Mouse (Mus musculus) stomach, embryonic 15.5 days (tissue): ENCODE results near the gene Gm10153. TPM values are rescaled to one million over a fixed set of nuclear protein-coding genes. Genes with fewer than 3 reads are reported as not detected.
"Not testable (repeated sequence)": the region's sequence is repeated elsewhere in the genome, so short reads cannot be mapped to it uniquely, and the experiment has no call there.

ENCODE experiments used
- ATAC-seq: fragments of 200-750 bp; cut with Nextera tagmentation; 2 replicates; pipeline ENCODE4 v1.8.0; 2017; ENCODE audit warnings: low read depth, moderate number of reproducible peaks, moderate TSS enrichment; ENCODE audit not compliant: insufficient read depth, low FRiP score
- H3K27ac ChIP-seq: fragments of 300-500 bp; sonication (generic); 2 replicates; pipeline ENCODE4 v1.5.1; 2015; ENCODE audit warnings: mild to moderate bottlenecking, inconsistent platforms
- H3K27me3 ChIP-seq: fragments of 300-500 bp; sonication (generic); replicated peaks from 2 replicates; pipeline ENCODE4 v1.6.1; 2015; ENCODE audit warnings: inconsistent platforms
- H3K36me3 ChIP-seq: fragments of 300-500 bp; sonication (generic); 2 replicates; pipeline ENCODE4 v1.6.1; 2015; ENCODE audit warnings: inconsistent platforms
- H3K4me1 ChIP-seq: fragments of 300-500 bp; sonication (generic); 2 replicates; pipeline ENCODE4 v1.6.1; 2015; ENCODE audit warnings: inconsistent platforms
- H3K4me2 ChIP-seq: fragments of 300-500 bp; sonication (generic); 2 replicates; pipeline ENCODE4 v1.6.1; 2015; ENCODE audit warnings: mild to moderate bottlenecking, inconsistent platforms
- H3K4me3 ChIP-seq: fragments of 300-500 bp; sonication (generic); replicated peaks from 2 replicates; pipeline ENCODE4 v1.5.1; 2015; ENCODE audit warnings: inconsistent platforms
- H3K9ac ChIP-seq: fragments of 300-500 bp; sonication (generic); 2 replicates; pipeline ENCODE4 v1.6.1; 2015; ENCODE audit warnings: inconsistent platforms
- H3K9me3 ChIP-seq: fragments of 300-500 bp; sonication (generic); 2 replicates; pipeline ENCODE4 v1.6.1; 2016; ENCODE audit warnings: inconsistent platforms
- WGBS: fragments of 180-500 bp; shearing (Covaris S2); methylation state at CpG from one replicate; pipeline ENCODE4 v1.1.7; 2015; 5-methylcytosine and 5-hydroxymethylcytosine counted together
- polyA plus RNA-seq: library from polyadenylated mRNA; unstranded; fragments of >200 nt; fragmentation: Nextera tagmentation; extraction: Ambion mirVana; gene quantifications from 2 replicates; pipeline ENCODE4 v1.2.1, GENCODE M21; 2015

Gm10153 gene
- polyA plus RNA-seq: not detected in 2 replicates

- H3K4me1 ChIP-seq: no peaks in the 10 kb centered on the region
- 34% methylated on average over 2 of the region's 2 CpGs for WGBS
- no peak for ATAC-seq
These were observed at the start of gene Gm10153 for GRCm38 (mm10) chr7:142190289-142190688. Gm10153 (minus strand) TSS chr7:142190389.

GRCm38 (mm10) chr7:142231540-142231939 is 41.4 kb upstream of the Gm10153 start:
- 8% methylated on average over 1 of the region's 1 CpGs for WGBS
- no peak for ATAC-seq
- Histone ChIP-seq H3K36me3 (no peaks in the 10 kb centered on the region), H3K9me3 (no peaks in the 10 kb centered on the region), H3K4me3 (no peak overlapping the region), H3K9ac (no peak overlapping the region), H3K4me1 (no peaks in the 10 kb centered on the region), H3K27ac (no peak overlapping the region), H3K27me3 (no peaks in the 10 kb centered on the region), H3K4me2 (no peak overlapping the region)

More at GRCm38 (mm10) chr7:142190289-142190688, at the start of gene Gm10153:
- no peak within 1 kb of the TSS for H3K9ac ChIP-seq
- no peaks in the 10 kb centered on the region for H3K27me3 ChIP-seq
- no peak within 1 kb of the TSS for H3K27ac ChIP-seq
- no peak within 1 kb of the TSS for H3K4me3 ChIP-seq
- no peak within 1 kb of the TSS for H3K4me2 ChIP-seq
- H3K36me3 ChIP-seq: no peaks in the 10 kb centered on the region
- no peaks in the 10 kb centered on the region for H3K9me3 ChIP-seq

- not testable (repeated sequence) for H3K36me3 ChIP-seq, H3K27me3 ChIP-seq, H3K4me3 ChIP-seq, ATAC-seq, H3K27ac ChIP-seq, H3K4me1 ChIP-seq, H3K9me3 ChIP-seq, H3K4me2 ChIP-seq, H3K9ac ChIP-seq
- 57% methylated on average over 3 of the region's 3 CpGs for WGBS
These were observed 39.7 kb upstream of the Gm10153 start, which contains the start of gene Krtap5-5 for GRCm38 (mm10) chr7:142229871-142230270. Krtap5-5 (minus strand) TSS chr7:142229971.

- Histone ChIP-seq H3K4me1 (no peaks in the 10 kb centered on the region), H3K4me2 (no peak overlapping the region), H3K4me3 (no peak overlapping the region), H3K9ac (no peak overlapping the region), H3K27ac (no peak overlapping the region), H3K36me3 (no peaks in the 10 kb centered on the region), H3K9me3 (no peaks in the 10 kb centered on the region), H3K27me3 (no peaks in the 10 kb centered on the region)
- 35% methylated on average over 2 of the region's 2 CpGs for WGBS
- ATAC-seq: no peak
These were observed 34.3 kb upstream of the Gm10153 start for GRCm38 (mm10) chr7:142224518-142224917.

GRCm38 (mm10) chr7:142212136-142212535 is 21.9 kb upstream of the Gm10153 start:
- H3K9ac ChIP-seq, H3K36me3 ChIP-seq, H3K9me3 ChIP-seq, H3K27ac ChIP-seq, H3K4me1 ChIP-seq, H3K27me3 ChIP-seq, ATAC-seq, H3K4me2 ChIP-seq, H3K4me3 ChIP-seq: not testable (repeated sequence)
- 55% methylated on average over 1 of the region's 1 CpGs for WGBS

- Histone ChIP-seq H3K4me2 (no peak within 1 kb of the TSS), H3K4me3 (no peak within 1 kb of the TSS), H3K9ac (no peak within 1 kb of the TSS), H3K27ac (no peak within 1 kb of the TSS), H3K27me3 (no peaks in the 10 kb centered on the region), H3K4me1 (no peaks in the 10 kb centered on the region), H3K9me3 (no peaks in the 10 kb centered on the region), H3K36me3 (no peaks in the 10 kb centered on the region)
- no peak for ATAC-seq
- WGBS: 70% methylated on average over 1 of the region's 1 CpGs
These were observed 21.4 kb upstream of the Gm10153 start, which contains the start of gene Gm7579 for GRCm38 (mm10) chr7:142211559-142211958. Gm7579 (plus strand) TSS chr7:142211859.

GRCm38 (mm10) chr7:142206891-142207290 is 16.7 kb upstream of the Gm10153 start:
- not testable (repeated sequence) for H3K4me1 ChIP-seq

GRCm38 (mm10) chr7:142205488-142205887 is 15.3 kb upstream of the Gm10153 start:
- no peak overlapping the region for H3K27ac ChIP-seq
- no peaks in the 10 kb centered on the region for H3K27me3 ChIP-seq
- H3K36me3 ChIP-seq: no peaks in the 10 kb centered on the region
- no peaks in the 10 kb centered on the region for H3K4me1 ChIP-seq
- H3K4me3 ChIP-seq: no peak overlapping the region
- no peak for ATAC-seq
- H3K4me2 ChIP-seq: no peak overlapping the region
- no peaks in the 10 kb centered on the region for H3K9me3 ChIP-seq
- H3K9ac ChIP-seq: no peak overlapping the region

More at GRCm38 (mm10) chr7:142206891-142207290, 16.7 kb upstream of the Gm10153 start:
- not testable (repeated sequence) for H3K9me3 ChIP-seq, H3K36me3 ChIP-seq, ATAC-seq, H3K27me3 ChIP-seq, H3K4me2 ChIP-seq, H3K27ac ChIP-seq, H3K9ac ChIP-seq, H3K4me3 ChIP-seq
- 80% methylated on average over 5 of the region's 5 CpGs for WGBS

GRCm38 (mm10) chr7:142201064-142201463 is 10.9 kb upstream of the Gm10153 start, which contains the start of gene Krtap5-3:
Krtap5-3 (plus strand) TSS chr7:142201364.
- no peak within 1 kb of the TSS for H3K27ac ChIP-seq
- ATAC-seq: no peak
- no peaks in the 10 kb centered on the region for H3K4me1 ChIP-seq
- H3K4me3 ChIP-seq: no peak within 1 kb of the TSS
- WGBS: 42% methylated on average over 1 of the region's 1 CpGs
- no peak within 1 kb of the TSS for H3K4me2 ChIP-seq
- no peaks in the 10 kb centered on the region for H3K36me3 ChIP-seq
- H3K9ac ChIP-seq: no peak within 1 kb of the TSS
- no peaks in the 10 kb centered on the region for H3K27me3 ChIP-seq
- no peaks in the 10 kb centered on the region for H3K9me3 ChIP-seq

GRCm38 (mm10) chr7:142198748-142199147 is 8.6 kb upstream of the Gm10153 start:
- ATAC-seq: no peak
- Histone ChIP-seq H3K9ac (no peak overlapping the region), H3K9me3 (no peaks in the 10 kb centered on the region), H3K4me3 (no peak overlapping the region), H3K36me3 (no peaks in the 10 kb centered on the region), H3K27ac (no peak overlapping the region), H3K4me1 (no peaks in the 10 kb centered on the region), H3K4me2 (no peak overlapping the region), H3K27me3 (no peaks in the 10 kb centered on the region)
- 68% methylated on average over 2 of the region's 2 CpGs for WGBS

GRCm38 (mm10) chr7:142188156-142188555 is 2.0 kb downstream of the Gm10153 start:
- ATAC-seq: no peak

GRCm38 (mm10) chr7:142181021-142181420 is 9.2 kb downstream of the Gm10153 start:
- Histone ChIP-seq H3K4me1 (no peaks in the 10 kb centered on the region), H3K36me3 (no peaks in the 10 kb centered on the region), H3K4me3 (no peak overlapping the region), H3K4me2 (no peak overlapping the region), H3K9me3 (no peaks in the 10 kb centered on the region), H3K27me3 (no peaks in the 10 kb centered on the region), H3K27ac (no peak overlapping the region), H3K9ac (no peak overlapping the region)
- no peak for ATAC-seq
- 25% methylated on average over 1 of the region's 1 CpGs for WGBS

More at GRCm38 (mm10) chr7:142188156-142188555, 2.0 kb downstream of the Gm10153 start:
- Histone ChIP-seq H3K9me3 (no peaks in the 10 kb centered on the region), H3K27me3 (no peaks in the 10 kb centered on the region), H3K4me3 (no peak overlapping the region), H3K27ac (no peak overlapping the region), H3K4me2 (no peak overlapping the region), H3K36me3 (no peaks in the 10 kb centered on the region), H3K4me1 (no peaks in the 10 kb centered on the region), H3K9ac (no peak overlapping the region)
- WGBS: 70% methylated on average over 2 of the region's 2 CpGs

GRCm38 (mm10) chr7:142178685-142179084 is 11.5 kb downstream of the Gm10153 start:
- H3K27ac ChIP-seq: no peak overlapping the region
- no peaks in the 10 kb centered on the region for H3K4me1 ChIP-seq
- no peaks in the 10 kb centered on the region for H3K9me3 ChIP-seq
- no peak overlapping the region for H3K4me3 ChIP-seq
- H3K9ac ChIP-seq: no peak overlapping the region
- 76% methylated on average over 1 of the region's 1 CpGs for WGBS
- H3K27me3 ChIP-seq: no peaks in the 10 kb centered on the region
- no peak overlapping the region for H3K4me2 ChIP-seq
- H3K36me3 ChIP-seq: no peaks in the 10 kb centered on the region
- ATAC-seq: no peak
